Mouse (Mus musculus) lung, embryonic 15.5 days (tissue): Measurements from ENCODE around the gene Cyp27b1. TPM values are rescaled to one million over a fixed set of nuclear protein-coding genes. Genes with fewer than 3 reads are reported as not detected.
"Not testable (repeated sequence)": the region's sequence is repeated elsewhere in the genome, so short reads cannot be mapped to it uniquely, and the experiment has no call there.

Experiments used
- ATAC-seq: fragments of 200-750 bp; cut with Nextera tagmentation; 2 replicates; pipeline ENCODE4 v1.8.0; 2017; ENCODE audit warnings: moderate number of reproducible peaks, borderline replicate concordance; ENCODE audit not compliant: low FRiP score, low TSS enrichment; ENCODE audit errors: extremely low read depth
- H3K27ac ChIP-seq: fragments of 300-500 bp; sonication (generic); 2 replicates; pipeline ENCODE4 v1.5.1; 2015; ENCODE audit warnings: moderate library complexity, mild to moderate bottlenecking, inconsistent platforms
- H3K27me3 ChIP-seq: fragments of 300-500 bp; sonication (generic); 2 replicates; pipeline ENCODE4 v1.6.1; 2015; ENCODE audit warnings: inconsistent platforms
- H3K36me3 ChIP-seq: fragments of 300-500 bp; sonication (generic); 2 replicates; pipeline ENCODE4 v1.6.1; 2015; ENCODE audit warnings: inconsistent platforms
- H3K4me1 ChIP-seq: fragments of 300-500 bp; sonication (generic); 2 replicates; pipeline ENCODE4 v1.6.1; 2015; ENCODE audit warnings: inconsistent platforms
- H3K4me2 ChIP-seq: fragments of 300-500 bp; sonication (generic); 2 replicates; pipeline ENCODE4 v1.6.1; 2015; ENCODE audit warnings: inconsistent platforms, mild to moderate bottlenecking, moderate library complexity
- H3K4me3 ChIP-seq: fragments of 300-500 bp; sonication (generic); 2 replicates; pipeline ENCODE4 v1.5.1; 2015; ENCODE audit warnings: mild to moderate bottlenecking, inconsistent platforms
- H3K9ac ChIP-seq: fragments of 300-500 bp; sonication (generic); 2 replicates; pipeline ENCODE4 v1.6.1; 2015; ENCODE audit warnings: inconsistent platforms
- H3K9me3 ChIP-seq: fragments of 300-500 bp; sonication (generic); 2 replicates; pipeline ENCODE4 v1.6.1; 2016; ENCODE audit warnings: inconsistent platforms
- WGBS: fragments of 180-500 bp; shearing (Covaris S2); methylation state at CpG from one replicate; pipeline ENCODE4 v1.1.7; 2015; 5-methylcytosine and 5-hydroxymethylcytosine counted together
- polyA plus RNA-seq: library from polyadenylated mRNA; unstranded; fragments of >200 nt; fragmentation: Nextera tagmentation; extraction: Ambion mirVana; gene quantifications from 2 replicates; pipeline ENCODE4 v1.2.1, GENCODE M21; 2015

Gene Cyp27b1
- polyA plus RNA-seq, 1 experiment from 2014 or later, result 0.25 TPM

DNA sequence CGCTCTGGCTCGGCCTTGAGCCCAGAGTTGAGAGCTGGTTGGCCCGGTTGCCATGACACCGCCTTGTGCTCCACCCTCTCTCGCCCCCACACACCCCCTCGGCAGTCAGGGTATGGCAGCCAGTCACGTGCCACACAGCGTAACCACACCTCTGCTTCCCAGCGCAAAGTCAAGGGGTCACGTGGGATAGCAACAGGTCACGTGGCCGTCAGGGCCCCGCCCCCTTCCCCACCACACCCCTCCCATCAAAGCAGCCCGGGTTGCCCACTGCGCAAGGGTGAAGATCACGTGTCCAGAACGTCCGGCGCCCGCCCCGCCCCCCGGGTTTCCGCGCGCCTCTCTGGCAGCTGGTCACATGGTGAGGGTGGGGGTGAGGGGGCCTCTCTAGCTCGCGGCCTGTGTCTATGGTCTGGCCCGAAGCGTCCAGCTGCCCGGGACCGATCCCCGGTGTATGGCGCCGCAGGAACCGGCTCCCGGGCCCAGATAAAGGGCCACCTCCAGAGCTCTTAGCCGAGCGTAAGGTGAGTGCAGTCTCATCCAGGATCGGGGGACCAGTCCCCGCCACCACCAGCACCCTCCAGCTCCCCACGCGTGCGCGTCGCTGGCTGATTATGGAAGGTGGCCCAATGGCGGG, 15.3 kb downstream of the Cyp27b1 start, which contains the start of gene Cdk4:
TSS of gene Cdk4 (plus strand) at position 296 of the 634 bp plus-strand sequence.
- Histone ChIP-seq H3K9me3 (no peaks in the 10 kb centered on the region), H3K36me3 (peaks cover 36% of the 10 kb centered on the region), H3K27ac (peak within 1 kb of the TSS; percentile 87), H3K9ac (peak within 1 kb of the TSS; percentile 97), H3K27me3 (peaks cover 31% of the 10 kb centered on the region), H3K4me2 (peak within 1 kb of the TSS; percentile 68), H3K4me1 (peaks cover 34% of the 10 kb centered on the region), H3K4me3 (peak within 1 kb of the TSS; percentile 85)
- WGBS, result under 1% methylated on average over 46 of the region's 46 CpGs
- ATAC-seq, result peak; percentile 93

DNA sequence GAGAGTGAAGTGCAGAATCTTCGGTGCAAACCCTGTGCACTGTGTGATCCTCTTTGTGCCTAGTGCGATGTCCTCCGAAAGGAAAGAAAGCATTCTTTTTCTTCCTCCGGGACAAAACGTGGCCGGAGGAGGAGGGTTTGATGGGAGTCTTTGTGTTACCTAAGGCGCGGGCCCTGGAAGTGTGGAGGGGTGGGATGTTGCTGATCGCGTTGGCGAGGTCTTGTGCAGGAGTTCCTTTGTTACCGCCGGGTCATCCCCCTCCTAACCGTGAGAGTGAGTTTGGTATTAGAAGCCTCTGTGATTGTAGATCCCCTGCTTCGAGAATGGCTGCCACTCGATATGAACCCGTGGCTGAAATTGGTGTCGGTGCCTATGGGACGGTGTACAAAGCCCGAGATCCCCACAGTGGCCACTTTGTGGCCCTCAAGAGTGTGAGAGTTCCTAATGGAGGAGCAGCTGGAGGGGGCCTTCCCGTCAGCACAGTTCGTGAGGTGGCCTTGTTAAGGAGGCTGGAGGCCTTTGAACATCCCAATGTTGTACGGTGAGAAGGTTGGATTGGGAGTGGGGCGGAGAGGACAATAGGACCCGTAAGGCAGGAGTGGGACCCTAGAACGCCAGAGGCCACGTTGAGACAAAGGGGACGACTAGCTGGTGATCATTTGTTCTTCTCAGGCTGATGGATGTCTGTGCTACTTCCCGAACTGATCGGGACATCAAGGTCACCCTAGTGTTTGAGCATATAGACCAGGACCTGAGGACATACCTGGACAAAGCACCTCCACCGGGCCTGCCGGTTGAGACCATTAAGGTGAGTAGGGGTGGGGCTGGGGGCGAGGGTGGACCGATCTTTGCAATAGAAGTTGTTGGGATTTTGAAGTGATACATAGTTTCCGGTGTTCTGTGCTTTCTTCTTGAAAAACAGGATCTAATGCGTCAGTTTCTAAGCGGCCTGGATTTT, 16.1 kb downstream of the Cyp27b1 start:
- no peak for ATAC-seq

DNA sequence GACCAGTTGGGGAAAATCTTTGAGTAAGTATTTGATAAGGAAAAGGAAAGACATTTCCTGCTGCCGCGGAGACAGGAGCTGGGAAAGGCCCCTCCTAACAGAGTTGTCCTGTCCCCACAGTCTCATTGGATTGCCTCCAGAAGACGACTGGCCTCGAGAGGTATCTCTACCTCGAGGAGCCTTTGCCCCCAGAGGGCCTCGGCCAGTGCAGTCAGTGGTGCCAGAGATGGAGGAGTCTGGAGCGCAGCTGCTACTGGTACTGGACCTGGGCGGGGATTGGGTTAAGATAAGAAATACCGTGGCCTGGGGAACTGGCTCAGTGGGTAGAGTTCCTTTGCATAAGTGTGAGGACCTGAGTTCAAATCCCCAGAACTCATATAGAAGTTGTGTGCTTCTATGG, 17.9 kb downstream of the Cyp27b1 start:
- no peak overlapping the region for H3K4me3 ChIP-seq
- 73% methylated on average over 9 of the region's 9 CpGs for WGBS
- H3K27ac ChIP-seq, result no peak overlapping the region
- peaks cover 11% of the 10 kb centered on the region for H3K27me3 ChIP-seq
- peaks cover 28% of the 10 kb centered on the region for H3K4me1 ChIP-seq
- no peak for ATAC-seq
- peaks cover 39% of the 10 kb centered on the region for H3K36me3 ChIP-seq
- no peak overlapping the region for H3K9ac ChIP-seq
- H3K9me3 ChIP-seq, result no peaks in the 10 kb centered on the region
- H3K4me2 ChIP-seq, result no peak overlapping the region

More for the DNA sequence above, 16.1 kb downstream of the Cyp27b1 start:
- 6% methylated on average over 37 of the region's 37 CpGs for WGBS
- Histone ChIP-seq H3K27ac (peak overlapping the region; percentile 87), H3K4me3 (peak overlapping the region; percentile 85), H3K36me3 (peaks cover 39% of the 10 kb centered on the region), H3K9me3 (no peaks in the 10 kb centered on the region), H3K9ac (peak overlapping the region; percentile 97), H3K4me1 (peaks cover 34% of the 10 kb centered on the region), H3K27me3 (peaks cover 26% of the 10 kb centered on the region), H3K4me2 (peak overlapping the region; percentile 68)

DNA sequence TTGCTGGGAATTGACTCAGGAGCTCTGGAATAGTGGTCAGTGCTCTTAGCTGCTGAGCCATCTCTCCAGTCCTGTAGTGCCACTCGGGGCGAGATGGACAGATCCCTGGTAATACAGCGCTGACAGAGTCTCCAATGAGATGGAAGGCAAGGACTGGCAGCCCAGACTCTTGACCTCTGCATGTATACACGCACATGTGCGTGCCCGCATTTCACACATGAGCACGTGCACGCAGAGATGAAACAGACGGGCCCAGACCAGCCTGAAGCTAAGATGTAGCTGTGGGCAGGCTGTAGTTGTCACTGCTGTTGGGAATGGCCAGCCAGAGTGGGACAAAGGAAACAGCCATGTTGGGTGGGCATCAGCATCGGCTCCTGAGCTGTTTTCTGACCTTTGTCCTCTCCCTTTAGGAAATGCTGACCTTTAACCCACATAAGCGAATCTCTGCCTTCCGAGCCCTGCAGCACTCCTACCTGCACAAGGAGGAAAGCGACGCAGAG, 18.5 kb downstream of the Cyp27b1 start:
- no peak overlapping the region for H3K27ac ChIP-seq
- H3K27me3 ChIP-seq, result peaks cover 5% of the 10 kb centered on the region; the same call in 1 of the 2 replicates
- 90% methylated on average over 14 of the region's 14 CpGs for WGBS
- peaks cover 33% of the 10 kb centered on the region for H3K4me1 ChIP-seq
- H3K4me3 ChIP-seq, result no peak overlapping the region
- H3K4me2 ChIP-seq, result no peak overlapping the region
- H3K9ac ChIP-seq, result no peak overlapping the region
- peaks cover 39% of the 10 kb centered on the region for H3K36me3 ChIP-seq
- H3K9me3 ChIP-seq, result no peaks in the 10 kb centered on the region
- no peak for ATAC-seq

DNA sequence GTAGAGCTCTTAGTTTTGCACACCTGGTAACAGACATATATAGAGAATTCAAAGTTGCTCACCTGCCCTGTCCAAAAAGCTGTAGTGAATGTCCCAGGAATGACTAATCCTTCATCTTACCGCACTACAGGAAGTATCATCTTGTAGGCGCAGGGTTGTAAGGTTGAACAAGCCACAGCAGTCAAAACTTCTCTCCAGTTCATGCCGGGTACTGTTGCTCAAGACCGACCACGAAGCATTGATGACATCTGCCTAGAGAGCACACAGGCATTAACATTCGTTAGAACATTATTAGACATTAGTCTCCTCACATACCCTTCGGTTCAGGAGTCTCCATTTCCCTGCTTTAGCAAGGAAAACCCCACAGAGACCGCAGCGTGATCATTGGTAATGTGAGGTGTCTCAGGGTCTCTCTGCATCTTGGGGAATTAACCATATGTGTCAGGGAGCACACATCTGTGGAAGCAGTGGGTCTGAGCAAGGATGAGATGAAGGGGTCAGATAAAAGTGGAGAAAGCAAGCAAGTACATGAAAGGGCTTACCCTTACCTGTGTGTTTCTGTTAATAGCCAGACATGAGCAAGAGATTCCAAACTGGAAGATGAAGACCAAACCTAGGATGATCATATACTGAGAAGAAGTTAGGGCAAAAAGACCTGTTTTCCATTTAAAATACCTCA, 20.4 kb downstream of the Cyp27b1 start:
- no peak for ATAC-seq

DNA sequence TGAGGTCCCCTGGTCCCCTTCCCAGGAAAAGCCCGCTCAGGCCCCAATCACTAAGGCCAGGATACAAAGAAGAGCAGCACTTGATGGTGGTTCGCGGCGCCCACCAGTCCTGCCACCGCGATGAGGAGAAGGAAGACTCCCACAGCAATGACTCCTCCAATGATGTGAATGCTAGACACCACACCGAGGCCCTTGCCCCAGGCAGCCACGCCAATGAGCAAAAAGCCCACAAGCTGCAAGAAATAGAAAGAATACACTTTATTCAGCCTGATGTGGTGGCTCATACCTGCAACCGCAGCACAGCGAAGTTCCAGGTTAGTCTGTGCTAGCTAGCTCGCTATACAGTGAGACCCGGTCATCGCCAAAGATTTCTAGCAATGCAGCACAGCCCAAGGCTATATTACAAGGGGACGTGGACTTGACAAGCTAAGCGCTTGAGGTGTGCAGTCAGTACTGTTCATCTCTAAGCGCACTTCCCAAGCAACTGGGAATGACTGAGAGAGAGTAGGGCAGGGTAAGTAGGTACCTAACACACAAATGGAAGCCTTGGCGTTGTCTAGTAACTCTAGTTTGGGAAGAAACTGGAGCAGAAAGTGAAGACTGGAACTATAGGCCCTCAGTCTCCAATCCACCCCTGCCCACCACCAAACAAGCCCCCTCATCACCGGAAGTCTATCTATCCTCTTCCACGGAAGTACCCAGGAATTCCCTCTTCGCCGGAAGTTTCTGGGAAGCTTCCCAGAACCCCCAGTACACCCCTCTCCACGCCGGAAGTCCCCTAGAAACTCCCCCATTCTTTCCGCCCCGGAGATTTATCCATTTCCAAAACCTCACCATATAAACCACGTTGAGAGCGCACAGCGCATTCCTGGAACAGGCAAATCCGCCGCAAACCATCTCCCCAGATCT, 21.5 kb downstream of the Cyp27b1 start:
- H3K9ac ChIP-seq, result peak overlapping the region; percentile 58
- peak overlapping the region; percentile 83 for H3K4me2 ChIP-seq
- H3K36me3 ChIP-seq, result peaks cover 39% of the 10 kb centered on the region
- peak overlapping the region; percentile 57 for H3K4me3 ChIP-seq
- H3K4me1 ChIP-seq, result peaks cover 29% of the 10 kb centered on the region
- 4% methylated on average over 30 of the region's 30 CpGs for WGBS
- H3K27ac ChIP-seq, result peak overlapping the region; percentile 90
- no peaks in the 10 kb centered on the region for H3K9me3 ChIP-seq
- H3K27me3 ChIP-seq, result no peaks in the 10 kb centered on the region
- peak; percentile 54 for ATAC-seq

More for the DNA sequence above, 20.4 kb downstream of the Cyp27b1 start:
- Histone ChIP-seq H3K36me3 (peaks cover 39% of the 10 kb centered on the region), H3K27ac (0 out of 2 replicates have a peak overlapping the region, but pooled peaks have one; percentile 90), H3K4me3 (peak overlapping the region; percentile 57), H3K27me3 (no peaks in the 10 kb centered on the region), H3K9ac (peak overlapping the region; percentile 58), H3K4me2 (peak overlapping the region; percentile 83), H3K9me3 (no peaks in the 10 kb centered on the region), H3K4me1 (peaks cover 29% of the 10 kb centered on the region)
- WGBS, result 62% methylated on average over 9 of the region's 9 CpGs

DNA sequence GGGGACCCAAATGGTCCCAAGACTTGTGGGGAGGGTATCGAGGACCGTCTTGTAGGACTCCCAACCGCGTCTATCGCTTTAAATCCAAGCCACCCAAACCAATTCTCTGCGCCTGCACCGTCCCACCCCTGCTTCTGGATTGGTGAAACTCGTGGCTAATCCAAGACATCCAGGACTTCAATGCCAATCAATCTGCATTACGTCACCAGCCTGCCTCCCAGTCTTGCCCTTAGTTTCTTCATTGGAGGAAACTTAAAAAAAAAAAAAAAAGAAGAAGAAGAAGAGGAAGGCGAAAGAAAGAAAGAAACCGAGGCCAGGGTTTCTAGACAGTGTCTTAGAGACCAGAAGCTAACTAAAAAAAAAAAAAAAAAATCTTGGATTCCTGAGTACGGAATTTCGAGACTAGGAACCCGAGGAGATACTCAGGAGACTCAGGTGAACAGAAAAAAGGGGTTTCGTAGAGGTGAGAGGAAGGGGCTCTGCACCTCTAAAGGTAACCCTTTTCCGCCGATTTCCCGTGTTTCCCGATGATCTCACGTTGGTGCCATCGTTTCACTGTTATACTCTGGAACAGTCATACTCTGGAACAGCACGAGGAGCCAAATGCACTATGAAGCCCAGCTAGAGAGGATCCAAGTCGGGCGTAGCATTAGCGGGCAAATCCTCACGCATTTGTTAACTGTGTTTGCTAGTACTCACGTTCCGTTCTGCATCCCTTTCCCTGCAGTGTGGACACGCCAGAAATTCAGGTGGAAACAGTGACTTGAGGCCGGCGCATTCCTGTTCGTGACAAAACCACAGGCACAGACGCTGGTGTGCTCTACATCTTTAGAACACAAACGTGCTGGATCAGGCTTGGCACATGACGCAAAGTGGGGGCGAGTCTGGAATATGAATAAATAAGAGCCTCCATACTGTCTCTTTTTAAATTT, 22.4 kb downstream of the Cyp27b1 start, which contains the start of gene Tspan31:
TSS of gene Tspan31 (minus strand) at position 75 of the 932 bp plus-strand sequence.
- Histone ChIP-seq H3K9me3 (no peaks in the 10 kb centered on the region), H3K27me3 (peaks cover 3% of the 10 kb centered on the region; the same call in 1 of the 2 replicates), H3K4me2 (peak within 1 kb of the TSS; percentile 83), H3K27ac (peak within 1 kb of the TSS; percentile 90), H3K9ac (peak within 1 kb of the TSS; percentile 67), H3K4me1 (peaks cover 22% of the 10 kb centered on the region), H3K36me3 (peaks cover 32% of the 10 kb centered on the region), H3K4me3 (peak within 1 kb of the TSS; percentile 57)
- WGBS, result under 1% methylated on average over 36 of the region's 36 CpGs
- peak; percentile 91 for ATAC-seq

DNA sequence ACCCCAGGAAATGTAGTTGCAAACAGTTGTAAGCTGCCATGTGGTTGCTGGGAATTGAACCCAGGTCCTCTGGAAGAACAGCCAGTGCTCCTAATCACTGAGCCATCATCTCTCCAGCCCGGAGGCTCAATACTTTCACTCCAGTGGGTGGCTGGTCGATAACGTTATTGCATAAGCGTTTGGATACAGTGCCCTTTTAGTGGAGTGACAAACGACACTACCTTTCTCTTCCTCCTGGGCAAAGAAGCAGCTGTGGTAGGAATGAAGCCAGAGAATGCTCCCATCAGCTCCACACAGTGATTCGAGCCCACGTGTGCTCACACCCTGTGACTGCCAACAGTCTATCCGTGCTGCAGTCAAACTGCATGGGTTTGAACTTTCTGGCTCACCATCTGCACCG, 23.2 kb downstream of the Cyp27b1 start:
- WGBS, result 64% methylated on average over 9 of the region's 9 CpGs
- H3K27me3 ChIP-seq, result peaks cover 10% of the 10 kb centered on the region
- H3K4me3 ChIP-seq, result peak overlapping the region; percentile 57
- peaks cover 22% of the 10 kb centered on the region for H3K4me1 ChIP-seq
- H3K4me2 ChIP-seq, result peak overlapping the region; percentile 83
- H3K27ac ChIP-seq, result no peak overlapping the region
- no peak for ATAC-seq
- H3K36me3 ChIP-seq, result peaks cover 24% of the 10 kb centered on the region
- peak overlapping the region; percentile 67; the same call in 1 of the 2 replicates for H3K9ac ChIP-seq
- no peaks in the 10 kb centered on the region for H3K9me3 ChIP-seq

DNA sequence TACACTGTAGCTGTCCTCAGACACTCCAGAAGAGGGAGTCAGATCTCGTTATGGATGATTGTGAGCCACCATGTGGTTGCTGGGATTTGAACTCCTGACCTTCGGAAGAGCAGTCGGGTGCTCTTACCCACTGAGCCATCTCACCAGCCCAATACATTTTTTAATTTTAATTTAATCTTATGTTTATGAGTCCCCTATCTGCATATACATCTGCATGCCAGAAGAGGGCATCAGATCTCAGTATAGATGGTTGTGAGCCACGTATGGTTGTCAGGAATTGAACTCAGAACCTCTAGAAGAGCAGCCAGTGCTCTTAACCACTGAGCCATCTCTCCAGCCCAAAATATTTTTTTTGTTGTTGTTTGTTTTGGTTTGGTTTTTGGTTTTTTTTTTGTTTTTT, 24.2 kb downstream of the Cyp27b1 start:
- Histone ChIP-seq H3K36me3 (peaks cover 14% of the 10 kb centered on the region), H3K4me1 (peaks cover 22% of the 10 kb centered on the region), H3K27me3 (peaks cover 21% of the 10 kb centered on the region)
- not testable (repeated sequence) for H3K4me3 ChIP-seq, H3K9ac ChIP-seq, H3K4me2 ChIP-seq, H3K27ac ChIP-seq, H3K9me3 ChIP-seq, ATAC-seq
- WGBS, result 77% methylated on average over 4 of the region's 4 CpGs

DNA sequence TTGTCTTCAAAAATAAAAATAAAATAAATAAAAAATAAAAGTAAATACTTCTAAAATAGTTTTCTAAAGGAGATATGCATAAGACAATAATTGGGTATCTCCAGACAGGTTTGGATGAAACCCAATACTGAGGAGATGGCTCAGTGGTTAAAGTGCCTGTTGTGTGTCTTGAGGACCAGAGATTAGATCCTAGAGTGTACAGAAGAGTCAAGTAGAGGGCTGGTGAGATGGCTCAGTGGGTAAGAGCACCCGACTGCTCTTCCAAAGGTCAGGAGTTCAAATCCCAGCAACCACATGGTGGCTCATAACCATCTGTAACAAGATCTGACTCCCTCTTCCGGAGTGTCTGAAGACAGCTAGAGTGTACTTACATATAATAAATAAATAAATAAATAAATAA, 24.9 kb downstream of the Cyp27b1 start:
- ATAC-seq, result not testable (repeated sequence)
- WGBS, result 59% methylated on average over 2 of the region's 2 CpGs

More for the DNA sequence above, 24.9 kb downstream of the Cyp27b1 start:
- not testable (repeated sequence) for H3K9me3 ChIP-seq, H3K4me3 ChIP-seq, H3K27ac ChIP-seq, H3K4me2 ChIP-seq, H3K9ac ChIP-seq, H3K36me3 ChIP-seq
- H3K27me3 ChIP-seq, result peaks cover 28% of the 10 kb centered on the region
- peaks cover 18% of the 10 kb centered on the region for H3K4me1 ChIP-seq
